Mouse (Mus musculus): ENCODE measurements around the gene Fn3k. TPM values are rescaled to one million over a fixed set of nuclear protein-coding genes. Genes with fewer than 3 reads are reported as not detected.

Gene Fn3k
- 1.2 and 1.3 TPM in 2 replicates for polyA plus RNA-seq (2012; rRNA removed)
- polyA plus RNA-seq (2014; fragmentation: Nextera tagmentation; extraction: Ambion mirVana): 0.61 and 0.81 TPM in 2 replicates

DNA sequence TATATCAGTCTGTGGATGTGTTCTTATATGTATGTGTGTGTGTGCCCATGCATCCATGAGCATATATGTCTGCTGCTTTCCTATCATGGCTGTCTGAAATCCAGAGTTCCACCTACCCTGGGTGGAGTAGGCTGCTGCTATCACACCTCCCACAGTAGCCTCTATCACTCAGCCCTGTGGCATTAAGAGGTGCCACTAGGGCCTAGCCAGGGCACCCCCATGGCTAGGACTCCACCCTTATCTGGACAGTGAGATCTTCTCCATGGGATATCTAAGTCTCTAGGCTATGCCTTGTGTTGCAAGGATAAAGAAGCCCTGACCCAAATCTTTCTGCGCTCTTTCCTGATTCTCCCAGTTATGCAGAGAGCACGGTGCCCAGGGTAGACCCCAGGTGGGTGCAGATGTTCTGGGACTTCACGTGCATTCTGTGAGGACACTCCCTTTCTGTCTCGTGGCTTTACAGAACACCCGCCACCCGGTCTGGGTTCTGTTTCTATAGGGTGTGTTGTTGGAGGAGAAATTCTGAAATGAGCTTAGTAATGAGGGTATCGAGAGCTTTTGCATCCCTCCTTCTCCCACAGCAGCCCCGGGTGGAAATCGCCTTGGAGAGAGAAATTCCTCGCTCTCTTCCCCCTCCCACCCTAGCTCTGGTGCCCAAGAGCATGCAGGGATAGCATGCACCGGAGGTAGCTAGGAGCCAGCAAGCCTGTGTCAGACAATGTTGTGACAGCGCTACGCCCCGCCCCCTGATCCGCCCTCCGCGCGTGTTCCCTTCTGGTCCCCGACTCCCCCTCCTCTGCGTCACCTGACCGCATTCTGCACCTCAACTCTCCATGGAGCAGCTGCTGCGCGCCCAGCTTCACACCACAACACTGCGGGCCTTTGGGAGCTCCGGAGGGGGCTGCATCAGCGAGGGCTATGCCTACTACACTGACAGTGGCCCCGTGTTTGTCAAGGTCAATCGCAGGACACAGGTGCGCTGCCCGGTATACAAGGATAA, at the start of gene Fn3k:
TSS of gene Fn3k (plus strand) at position 758 of the 1,000 bp plus-strand sequence.
- Histone ChIP-seq H3K36me3 (ENCODE audit: control insufficient read depth, insufficient read depth, low read length) (peaks cover 12% of the 10 kb centered on the region), H3K27me3 (ENCODE audit: control insufficient read depth, insufficient read depth, low read length) (no peaks in the 10 kb centered on the region), H3K9ac (ENCODE audit: low read depth, low read length, severe bottlenecking) (peak within 1 kb of the TSS; percentile 40), H3K4me2 (replicated peaks; ENCODE audit: low read depth, low read length, severe bottlenecking) (peak within 1 kb of the TSS; percentile 80), H3K9me3 (ENCODE audit: control insufficient read depth, low read length) (no peaks in the 10 kb centered on the region), H3K4me3 (replicated peaks; ENCODE audit: low read length) (peak within 1 kb of the TSS; percentile 38), H3K27ac (replicated peaks; ENCODE audit: low read depth, low read length) (no peak within 1 kb of the TSS), H3K4me1 (ENCODE audit: control insufficient read depth, insufficient read depth, low read length) (0 out of 2 replicates have a peak, but pooled peaks cover 3% of the 10 kb centered on the region)
- ATAC-seq (ENCODE audit: low FRiP score, low read depth): peak; percentile 87
- 8% methylated on average over 30 of the region's 30 CpGs for WGBS
- peak; percentile 69 for DNase-seq (ENCODE audit: low spot score)
- no peak for TF ChIP-seq POLR2A (IDR thresholded peaks at IDR 0.05; ENCODE audit: borderline replicate concordance, extremely low read depth, insufficient read depth, insufficient read length)

DNA sequence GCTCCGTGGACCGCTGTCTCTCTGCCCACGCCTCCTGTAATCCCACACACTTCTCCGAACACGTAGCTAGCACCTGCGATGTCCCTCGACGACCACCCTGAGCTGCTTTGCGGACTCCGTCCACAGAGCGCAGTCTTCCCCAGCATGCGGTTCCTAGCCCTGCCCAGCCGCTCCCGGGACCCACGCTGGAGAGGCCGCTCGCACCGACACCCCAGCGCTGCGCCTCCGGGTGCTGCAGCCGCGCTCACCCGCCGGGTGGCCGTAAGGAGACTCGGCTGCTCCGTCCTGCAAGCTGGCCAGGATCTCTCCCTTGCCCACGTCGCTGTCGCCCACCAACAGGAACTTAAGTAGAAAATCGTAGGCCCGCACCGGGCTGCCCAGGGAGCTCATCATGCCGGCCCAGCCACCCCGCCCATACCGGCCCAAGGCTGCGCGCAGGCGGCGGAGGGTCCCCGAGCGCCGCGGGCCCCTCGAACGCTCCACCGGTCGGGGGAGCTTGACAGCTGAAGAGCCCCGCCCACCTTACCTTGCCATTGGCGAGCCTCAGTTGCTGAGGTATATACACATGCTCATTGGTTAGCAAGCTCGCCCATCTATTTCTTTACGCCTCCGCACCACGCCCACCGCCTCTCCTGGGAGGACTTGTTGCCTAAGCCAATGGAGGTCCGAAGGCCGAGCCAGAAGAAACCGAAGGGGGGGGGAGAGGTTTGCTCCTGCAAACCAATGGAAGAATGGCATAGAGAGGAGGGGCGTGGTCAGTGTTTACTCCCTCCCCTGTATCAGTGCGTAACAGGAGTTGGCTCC, 46.8 kb upstream of the Fn3k start, which contains the start of gene Rab40b:
TSS of gene Rab40b (minus strand) at position 502 of the 804 bp plus-strand sequence.
- TF ChIP-seq POLR2A (IDR thresholded peaks at IDR 0.05; ENCODE audit: borderline replicate concordance, extremely low read depth, insufficient read depth, insufficient read length): no peak
- H3K9me3 ChIP-seq (ENCODE audit: control insufficient read depth, low read length): no peaks in the 10 kb centered on the region
- H3K36me3 ChIP-seq (ENCODE audit: control insufficient read depth, insufficient read depth, low read length): no peaks in the 10 kb centered on the region
- peak within 1 kb of the TSS; percentile 64 for H3K4me3 ChIP-seq (replicated peaks; ENCODE audit: low read length)
- peaks cover 11% of the 10 kb centered on the region for H3K4me1 ChIP-seq (ENCODE audit: control insufficient read depth, insufficient read depth, low read length)
- H3K9ac ChIP-seq (ENCODE audit: low read depth, low read length, severe bottlenecking): peak within 1 kb of the TSS; percentile 58
- DNase-seq (ENCODE audit: low spot score) (peak; percentile 99), ATAC-seq (ENCODE audit: low FRiP score, low read depth) (peak; percentile 99)
- H3K27me3 ChIP-seq (ENCODE audit: control insufficient read depth, insufficient read depth, low read length): no peaks in the 10 kb centered on the region
- H3K27ac ChIP-seq (replicated peaks; ENCODE audit: low read depth, low read length): no peak within 1 kb of the TSS
- WGBS: 1% methylated on average over 60 of the region's 61 CpGs
- H3K4me2 ChIP-seq (replicated peaks; ENCODE audit: low read depth, low read length, severe bottlenecking): peak within 1 kb of the TSS; percentile 90

DNA sequence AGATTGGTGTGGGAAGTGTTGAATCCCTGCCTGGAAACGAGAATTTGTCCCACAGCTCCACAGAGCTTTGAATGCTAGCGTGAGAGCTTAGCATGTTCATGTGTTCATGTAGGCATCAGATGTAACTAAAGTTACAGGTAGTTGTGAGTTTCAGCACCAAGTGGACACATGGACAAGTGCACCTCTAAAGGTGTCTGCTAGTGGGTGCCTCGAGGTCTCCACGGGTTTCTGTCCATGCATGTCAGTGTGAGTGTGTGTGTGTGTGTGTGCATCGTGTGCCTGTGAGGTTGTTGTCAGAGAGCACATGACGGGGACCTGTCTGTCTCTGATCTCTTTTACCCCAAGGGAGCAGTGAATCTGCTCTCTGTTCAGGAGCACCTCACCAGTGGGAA, 46.2 kb upstream of the Fn3k start:
- 10% methylated on average over 6 of the region's 6 CpGs for WGBS
- ATAC-seq (ENCODE audit: low FRiP score, low read depth) (no peak), DNase-seq (ENCODE audit: low spot score) (no peak)
- no peaks in the 10 kb centered on the region for H3K36me3 ChIP-seq (ENCODE audit: control insufficient read depth, insufficient read depth, low read length)
- no peaks in the 10 kb centered on the region for H3K9me3 ChIP-seq (ENCODE audit: control insufficient read depth, low read length)
- peak overlapping the region; percentile 90 for H3K4me2 ChIP-seq (replicated peaks; ENCODE audit: low read depth, low read length, severe bottlenecking)
- H3K9ac ChIP-seq (ENCODE audit: low read depth, low read length, severe bottlenecking): no peak overlapping the region
- no peak overlapping the region for H3K27ac ChIP-seq (replicated peaks; ENCODE audit: low read depth, low read length)
- no peaks in the 10 kb centered on the region for H3K27me3 ChIP-seq (ENCODE audit: control insufficient read depth, insufficient read depth, low read length)
- peak overlapping the region; percentile 64 for H3K4me3 ChIP-seq (replicated peaks; ENCODE audit: low read length)
- peaks cover 11% of the 10 kb centered on the region for H3K4me1 ChIP-seq (ENCODE audit: control insufficient read depth, insufficient read depth, low read length)
- no peak for TF ChIP-seq POLR2A (IDR thresholded peaks at IDR 0.05; ENCODE audit: borderline replicate concordance, extremely low read depth, insufficient read depth, insufficient read length)

DNA sequence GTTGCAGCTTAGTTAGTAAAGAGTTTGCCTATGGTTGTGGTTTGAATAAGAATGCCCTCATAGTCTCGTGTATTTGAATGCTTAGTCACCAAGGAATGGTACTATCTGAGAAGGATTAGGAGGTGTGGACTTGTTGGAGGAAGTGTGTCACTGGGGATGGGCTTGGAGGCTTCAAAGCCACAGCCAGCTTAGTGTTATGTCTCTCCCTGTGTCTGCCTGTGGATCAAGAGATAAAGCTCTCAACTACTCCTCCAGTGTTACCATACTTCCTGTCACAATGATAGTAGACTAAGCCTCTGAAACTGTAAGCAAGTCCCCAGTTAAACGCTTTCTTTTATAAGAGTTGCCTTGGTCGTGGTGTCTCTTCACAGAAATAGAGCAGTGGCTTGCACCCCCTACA, 43.9 kb upstream of the Fn3k start:
- WGBS: 66% methylated on average over 3 of the region's 3 CpGs
- no peak for TF ChIP-seq POLR2A (IDR thresholded peaks at IDR 0.05; ENCODE audit: borderline replicate concordance, extremely low read depth, insufficient read depth, insufficient read length)
- Histone ChIP-seq H3K36me3 (ENCODE audit: control insufficient read depth, insufficient read depth, low read length) (no peaks in the 10 kb centered on the region), H3K4me2 (replicated peaks; ENCODE audit: low read depth, low read length, severe bottlenecking) (no peak overlapping the region), H3K9ac (ENCODE audit: low read depth, low read length, severe bottlenecking) (no peak overlapping the region), H3K27ac (replicated peaks; ENCODE audit: low read depth, low read length) (no peak overlapping the region), H3K9me3 (ENCODE audit: control insufficient read depth, low read length) (no peaks in the 10 kb centered on the region), H3K27me3 (ENCODE audit: control insufficient read depth, insufficient read depth, low read length) (no peaks in the 10 kb centered on the region), H3K4me1 (ENCODE audit: control insufficient read depth, insufficient read depth, low read length) (peaks cover 11% of the 10 kb centered on the region), H3K4me3 (replicated peaks; ENCODE audit: low read length) (no peak overlapping the region)
- ATAC-seq (ENCODE audit: low FRiP score, low read depth) (no peak), DNase-seq (ENCODE audit: low spot score) (no peak)

DNA sequence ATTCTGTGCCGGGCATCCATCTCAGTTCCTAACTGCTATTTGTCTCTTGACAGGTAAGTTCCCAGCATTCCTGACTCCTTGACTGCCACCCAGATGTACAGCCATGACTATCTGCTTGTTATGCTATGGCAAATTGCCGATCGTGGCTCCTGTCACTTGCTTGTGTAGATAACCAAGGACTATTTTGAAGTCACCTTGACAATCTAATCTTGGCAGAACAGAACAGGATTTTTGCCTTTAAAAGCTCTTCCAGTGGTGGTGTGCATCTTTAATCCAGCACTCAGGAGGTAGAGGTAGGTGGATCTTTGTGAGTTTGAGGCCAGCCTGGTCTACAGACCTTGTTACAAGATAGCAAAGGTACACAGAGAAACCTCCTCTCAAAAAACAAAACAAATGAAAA, 42.3 kb upstream of the Fn3k start:
- Histone ChIP-seq H3K4me3 (replicated peaks; ENCODE audit: low read length) (no peak overlapping the region), H3K4me2 (replicated peaks; ENCODE audit: low read depth, low read length, severe bottlenecking) (no peak overlapping the region), H3K9me3 (ENCODE audit: control insufficient read depth, low read length) (no peaks in the 10 kb centered on the region), H3K36me3 (ENCODE audit: control insufficient read depth, insufficient read depth, low read length) (no peaks in the 10 kb centered on the region), H3K27ac (replicated peaks; ENCODE audit: low read depth, low read length) (no peak overlapping the region), H3K4me1 (ENCODE audit: control insufficient read depth, insufficient read depth, low read length) (peaks cover 6% of the 10 kb centered on the region), H3K9ac (ENCODE audit: low read depth, low read length, severe bottlenecking) (no peak overlapping the region), H3K27me3 (ENCODE audit: control insufficient read depth, insufficient read depth, low read length) (no peaks in the 10 kb centered on the region)
- ATAC-seq (ENCODE audit: low FRiP score, low read depth): no peak
- WGBS: 94% methylated on average over 3 of the region's 3 CpGs
- TF ChIP-seq POLR2A (IDR thresholded peaks at IDR 0.05; ENCODE audit: borderline replicate concordance, extremely low read depth, insufficient read depth, insufficient read length): no peak
- no peak for DNase-seq (ENCODE audit: low spot score)

Data from limb, embryonic 14.5 days (tissue).